Mouse (Mus musculus) embryonic facial prominence, embryonic 12.5 days (tissue): Measurements from ENCODE around the gene 4933430I17Rik. TPM values are rescaled to one million over a fixed set of nuclear protein-coding genes. Genes with fewer than 3 reads are reported as not detected.

Source experiments
- ATAC-seq: fragments of 200-750 bp; cut with Nextera tagmentation; 2 replicates; pipeline ENCODE4 v1.8.0; 2017; ENCODE audit not compliant: insufficient number of reproducible peaks, insufficient read depth, low FRiP score, low TSS enrichment
- H3K27ac ChIP-seq: fragments of 300-500 bp; sonication (generic); 2 replicates; pipeline ENCODE4 v1.5.1; 2016; ENCODE audit warnings: mild to moderate bottlenecking
- H3K27me3 ChIP-seq: fragments of 300-500 bp; sonication (generic); 2 replicates; pipeline ENCODE4 v1.6.1; 2016; ENCODE audit warnings: mild to moderate bottlenecking, moderate library complexity
- H3K36me3 ChIP-seq: fragments of 300-500 bp; sonication (generic); 2 replicates; pipeline ENCODE4 v1.6.1; 2016; ENCODE audit warnings: mild to moderate bottlenecking
- H3K4me1 ChIP-seq: fragments of 300-500 bp; sonication (generic); 2 replicates; pipeline ENCODE4 v1.6.1; 2016
- H3K4me2 ChIP-seq: fragments of 300-500 bp; sonication (generic); replicated peaks from 2 replicates; pipeline ENCODE4 v1.6.1; 2016; ENCODE audit warnings: mild to moderate bottlenecking, moderate library complexity
- H3K4me3 ChIP-seq: fragments of 300-500 bp; sonication (generic); 2 replicates; pipeline ENCODE4 v1.5.1; 2016; ENCODE audit warnings: mild to moderate bottlenecking
- H3K9ac ChIP-seq: fragments of 300-500 bp; sonication (generic); 2 replicates; pipeline ENCODE4 v1.6.1; 2016; ENCODE audit warnings: mild to moderate bottlenecking, moderate library complexity
- H3K9me3 ChIP-seq: fragments of 300-500 bp; sonication (generic); 2 replicates; pipeline ENCODE4 v1.6.1; 2016; ENCODE audit warnings: mild to moderate bottlenecking, moderate library complexity
- WGBS: fragments of 180-500 bp; shearing (Covaris S2); methylation state at CpG from one replicate; pipeline ENCODE4 v1.1.7; 2016; 5-methylcytosine and 5-hydroxymethylcytosine counted together
- polyA plus RNA-seq: library from polyadenylated mRNA; unstranded; fragments of >200 nt; fragmentation: Nextera tagmentation; extraction: Ambion mirVana; gene quantifications from 2 replicates; pipeline ENCODE4 v1.2.1, GENCODE M21; 2016

Gene 4933430I17Rik
- polyA plus RNA-seq, 1 experiment from 2014 or later = 0.99 TPM

GRCm38 (mm10) chr4:62519122-62519848 lies 5.9 kb upstream of the 4933430I17Rik start:
- ATAC-seq = peak; percentile 58
- H3K4me1 ChIP-seq = peaks cover 36% of the 10 kb centered on the region
- 2% methylated on average over 26 of the region's 26 CpGs for WGBS

GRCm38 (mm10) chr4:62519849-62520233 lies 5.3 kb upstream of the 4933430I17Rik start, which contains the start of gene Alad:
Gene Alad (minus strand): TSS chr4:62519918.
- Histone ChIP-seq H3K4me2 (peak within 1 kb of the TSS; percentile 74), H3K27ac (peak within 1 kb of the TSS; percentile 86), H3K9me3 (no peaks in the 10 kb centered on the region), H3K4me3 (peak within 1 kb of the TSS; percentile 78), H3K4me1 (peaks cover 38% of the 10 kb centered on the region), H3K36me3 (peaks cover 16% of the 10 kb centered on the region), H3K27me3 (no peaks in the 10 kb centered on the region), H3K9ac (peak within 1 kb of the TSS; percentile 75)
- ATAC-seq = peak; percentile 70
- WGBS = under 1% methylated on average over 37 of the region's 37 CpGs

More at GRCm38 (mm10) chr4:62519122-62519848, 5.9 kb upstream of the 4933430I17Rik start:
- Histone ChIP-seq H3K27me3 (no peaks in the 10 kb centered on the region), H3K36me3 (peaks cover 16% of the 10 kb centered on the region), H3K4me2 (peak overlapping the region; percentile 74), H3K27ac (peak overlapping the region; percentile 86), H3K9ac (peak overlapping the region; percentile 75), H3K4me3 (peak overlapping the region; percentile 78), H3K9me3 (no peaks in the 10 kb centered on the region)

GRCm38 (mm10) chr4:62520892-62521400 lies 4.2 kb upstream of the 4933430I17Rik start:
- Histone ChIP-seq H3K4me2 (no peak overlapping the region), H3K4me1 (peaks cover 38% of the 10 kb centered on the region), H3K27me3 (no peaks in the 10 kb centered on the region), H3K9ac (no peak overlapping the region), H3K27ac (no peak overlapping the region), H3K36me3 (peaks cover 16% of the 10 kb centered on the region), H3K9me3 (no peaks in the 10 kb centered on the region), H3K4me3 (no peak overlapping the region)
- 94% methylated on average over 2 of the region's 2 CpGs for WGBS
- no peak for ATAC-seq

GRCm38 (mm10) chr4:62525489-62525811 lies 281 bp downstream of the 4933430I17Rik start:
- no peaks in the 10 kb centered on the region for H3K9me3 ChIP-seq
- H3K4me3 ChIP-seq = peak overlapping the region; percentile 83
- under 1% methylated on average over 10 of the region's 10 CpGs for WGBS
- peak overlapping the region; percentile 68 for H3K4me2 ChIP-seq
- no peak overlapping the region for H3K27ac ChIP-seq
- no peak for ATAC-seq
- H3K4me1 ChIP-seq = peaks cover 9% of the 10 kb centered on the region
- peak overlapping the region; percentile 78; the same call in 1 of the 2 replicates for H3K9ac ChIP-seq
- H3K27me3 ChIP-seq = no peaks in the 10 kb centered on the region
- peaks cover 16% of the 10 kb centered on the region for H3K36me3 ChIP-seq

- WGBS = 61% methylated on average over 2 of the region's 2 CpGs
Observed at GRCm38 (mm10) chr4:62526256-62526655, 1.1 kb downstream of the 4933430I17Rik start.

GRCm38 (mm10) chr4:62527655-62528054 lies 2.5 kb downstream of the 4933430I17Rik start:
- Histone ChIP-seq H3K4me2 (no peak overlapping the region), H3K4me1 (peaks cover 9% of the 10 kb centered on the region), H3K36me3 (peaks cover 12% of the 10 kb centered on the region), H3K9me3 (no peaks in the 10 kb centered on the region), H3K4me3 (no peak overlapping the region), H3K27me3 (no peaks in the 10 kb centered on the region), H3K9ac (no peak overlapping the region), H3K27ac (no peak overlapping the region)
- WGBS = 82% methylated on average over 4 of the region's 4 CpGs
- ATAC-seq = no peak

More at GRCm38 (mm10) chr4:62526256-62526655, 1.1 kb downstream of the 4933430I17Rik start:
- no peak overlapping the region for H3K4me3 ChIP-seq
- H3K9me3 ChIP-seq = no peaks in the 10 kb centered on the region
- H3K9ac ChIP-seq = no peak overlapping the region
- no peak for ATAC-seq
- no peak overlapping the region for H3K27ac ChIP-seq
- H3K36me3 ChIP-seq = peaks cover 16% of the 10 kb centered on the region
- H3K27me3 ChIP-seq = no peaks in the 10 kb centered on the region
- H3K4me2 ChIP-seq = no peak overlapping the region
- H3K4me1 ChIP-seq = peaks cover 9% of the 10 kb centered on the region

GRCm38 (mm10) chr4:62533729-62534128 lies 8.6 kb downstream of the 4933430I17Rik start:
- Histone ChIP-seq H3K9me3 (no peaks in the 10 kb centered on the region), H3K4me2 (no peak overlapping the region), H3K27me3 (no peaks in the 10 kb centered on the region), H3K9ac (no peak overlapping the region), H3K4me3 (no peak overlapping the region), H3K4me1 (0 out of 2 replicates have a peak, but pooled peaks cover 3% of the 10 kb centered on the region), H3K36me3 (no peaks in the 10 kb centered on the region), H3K27ac (peak overlapping the region; percentile 65)
- WGBS = 53% methylated on average over 6 of the region's 6 CpGs
- no peak for ATAC-seq

GRCm38 (mm10) chr4:62541802-62542201 lies 16.6 kb downstream of the 4933430I17Rik start:
- WGBS = 74% methylated on average over 3 of the region's 3 CpGs
- Histone ChIP-seq H3K9ac (no peak overlapping the region), H3K4me2 (no peak overlapping the region), H3K4me1 (no peaks in the 10 kb centered on the region), H3K9me3 (no peaks in the 10 kb centered on the region), H3K4me3 (no peak overlapping the region), H3K36me3 (no peaks in the 10 kb centered on the region), H3K27ac (no peak overlapping the region), H3K27me3 (no peaks in the 10 kb centered on the region)
- no peak for ATAC-seq

- no peak overlapping the region for H3K4me2 ChIP-seq
- ATAC-seq = no peak
- H3K9ac ChIP-seq = no peak overlapping the region
- H3K4me3 ChIP-seq = no peak overlapping the region
- no peaks in the 10 kb centered on the region for H3K36me3 ChIP-seq
- no peaks in the 10 kb centered on the region for H3K4me1 ChIP-seq
- H3K27ac ChIP-seq = no peak overlapping the region
- no peaks in the 10 kb centered on the region for H3K27me3 ChIP-seq
- 90% methylated on average over 6 of the region's 6 CpGs for WGBS
- H3K9me3 ChIP-seq = no peaks in the 10 kb centered on the region
Observed at GRCm38 (mm10) chr4:62543782-62544181, 18.6 kb downstream of the 4933430I17Rik start.

- H3K4me2 ChIP-seq = no peak overlapping the region
- no peaks in the 10 kb centered on the region for H3K9me3 ChIP-seq
- H3K36me3 ChIP-seq = no peaks in the 10 kb centered on the region
- H3K4me3 ChIP-seq = no peak overlapping the region
- no peaks in the 10 kb centered on the region for H3K27me3 ChIP-seq
- H3K27ac ChIP-seq = no peak overlapping the region
- ATAC-seq = no peak
- no peak overlapping the region for H3K9ac ChIP-seq
- H3K4me1 ChIP-seq = no peaks in the 10 kb centered on the region
Observed at GRCm38 (mm10) chr4:62544801-62545200, 19.6 kb downstream of the 4933430I17Rik start.

GRCm38 (mm10) chr4:62551966-62552365 lies 26.8 kb downstream of the 4933430I17Rik start:
- WGBS = 83% methylated on average over 7 of the region's 7 CpGs
- Histone ChIP-seq H3K9ac (no peak overlapping the region), H3K4me2 (no peak overlapping the region), H3K27ac (no peak overlapping the region), H3K27me3 (no peaks in the 10 kb centered on the region), H3K36me3 (no peaks in the 10 kb centered on the region), H3K9me3 (no peaks in the 10 kb centered on the region), H3K4me3 (no peak overlapping the region), H3K4me1 (no peaks in the 10 kb centered on the region)
- no peak for ATAC-seq

- WGBS = 63% methylated on average over 3 of the region's 3 CpGs
- no peaks in the 10 kb centered on the region for H3K27me3 ChIP-seq
- ATAC-seq = no peak
- no peaks in the 10 kb centered on the region for H3K9me3 ChIP-seq
- no peak overlapping the region for H3K9ac ChIP-seq
- H3K36me3 ChIP-seq = no peaks in the 10 kb centered on the region
- no peak overlapping the region for H3K4me2 ChIP-seq
- H3K4me1 ChIP-seq = no peaks in the 10 kb centered on the region
- no peak overlapping the region for H3K27ac ChIP-seq
- H3K4me3 ChIP-seq = no peak overlapping the region
Observed at GRCm38 (mm10) chr4:62557436-62557835, 32.3 kb downstream of the 4933430I17Rik start.
